23 mouse cellular contexts compared by ENCODE assay signal in the genomic region with DNA sequence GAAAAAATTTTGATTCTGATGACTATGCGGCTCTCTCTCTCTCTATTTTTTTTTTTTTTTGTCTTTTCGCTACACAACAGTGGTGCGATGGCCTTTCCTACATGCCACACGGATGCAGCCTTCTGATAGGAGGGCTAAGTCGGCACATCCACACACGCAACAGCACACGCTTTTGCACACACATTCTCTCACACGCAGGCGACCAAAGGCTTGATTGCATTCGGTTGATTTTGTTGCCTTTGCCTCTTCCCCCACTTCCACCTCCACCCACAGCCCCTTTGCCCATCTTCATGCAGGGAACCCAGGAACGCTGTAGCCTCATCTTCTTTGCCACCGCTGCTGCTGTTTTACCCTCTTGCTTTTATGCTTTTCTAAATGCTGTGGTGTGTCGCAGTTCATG. TPM values are rescaled to one million over a fixed set of nuclear protein-coding genes. Genes with fewer than 3 reads are reported as not detected.
DNase-seq lines count a peak whose midpoint lies in the region; ATAC-seq and TF ChIP-seq lines count a peak whose summit lies in the region.
"Had no signal": no experiment of that assay in that cellular context is flagged by ENCODE, and none has a peak within 500 bp of the region (broad histone marks: within the 10 kb centered on the region; RNA-seq: fewer than 3 reads in every experiment).

No protein-coding gene starts in this region.

- no peak for ATAC-seq in hindbrain, embryonic 12.5 days (ENCODE audit: low FRiP score)
- peak; percentile 44; the same call in 1 of the 2 replicates for ATAC-seq in midbrain, postnatal 0 days (ENCODE audit: low FRiP score)
- ATAC-seq: intestine, embryonic 16.5 days had no signal

- no peak for TF ChIP-seq CTCF in layer of hippocampus, adult 2 months (conservative IDR thresholded peaks at IDR 0.05)
- no peak for TF ChIP-seq CTCF in cortical plate, adult 2 months (IDR thresholded peaks at IDR 0.05; ENCODE audit: extremely low read depth, insufficient read depth, low read length)
- TF ChIP-seq CTCF in midbrain, postnatal 0 days (IDR thresholded peaks at IDR 0.05) = no peak
- TF ChIP-seq CTCF in thymus, adult 2 months (IDR thresholded peaks at IDR 0.05; ENCODE audit: borderline replicate concordance, control insufficient read depth, extremely low read depth, insufficient read depth, low read length, poor library complexity) = no peak

- no peaks in the 10 kb centered on the region for H3K36me3 ChIP-seq in hindbrain, embryonic 12.5 days
- H3K36me3 ChIP-seq in midbrain, postnatal 0 days (ENCODE audit: insufficient read depth, low read length) = no peaks in the 10 kb centered on the region
- no peaks in the 10 kb centered on the region for H3K36me3 ChIP-seq in thymus, adult 2 months (ENCODE audit: control insufficient read depth, insufficient read depth, low read length)
- H3K36me3 ChIP-seq: embryonic facial prominence, embryonic 15.5 days had no signal

- no peak overlapping the region for H3K4me3 ChIP-seq in layer of hippocampus, adult 2 months
- peak overlapping the region; percentile 40 for H3K4me3 ChIP-seq in cortical plate, adult 2 months (ENCODE audit: insufficient read depth, low read length)
- H3K4me3 ChIP-seq in hindbrain, embryonic 12.5 days = peak overlapping the region; percentile 43
- peak overlapping the region; percentile 52 for H3K4me3 ChIP-seq in midbrain, postnatal 0 days (ENCODE audit: low read depth, low read length)
- no peak overlapping the region for H3K4me3 ChIP-seq in thymus, adult 2 months (ENCODE audit: control insufficient read depth, insufficient read depth, low read length)
- H3K4me3 ChIP-seq: embryonic facial prominence, embryonic 15.5 days; myocyte had no signal

- peaks cover 3% of the 10 kb centered on the region; the same call in 1 of the 2 replicates for H3K4me1 ChIP-seq in cortical plate, adult 2 months (ENCODE audit: control insufficient read depth, insufficient read depth, low read length)
- peaks cover 6% of the 10 kb centered on the region for H3K4me1 ChIP-seq in hindbrain, embryonic 12.5 days
- H3K4me1 ChIP-seq in midbrain, postnatal 0 days (ENCODE audit: insufficient read depth, low read length) = no peaks in the 10 kb centered on the region; the same call in 1 of the 2 replicates
- H3K4me1 ChIP-seq in thymus, adult 2 months (replicated peaks; ENCODE audit: control insufficient read depth, insufficient read depth, low read length) = no peaks in the 10 kb centered on the region

- 89% methylated on average over 13 of the region's 13 CpGs for WGBS in hindbrain, embryonic 12.5 days
- WGBS in midbrain, postnatal 0 days = 66% methylated on average over 13 of the region's 13 CpGs
- WGBS in thymus, adult 2 months = 96% methylated on average over 13 of the region's 13 CpGs

- peak overlapping the region; percentile 43; the same call in 1 of the 2 replicates for H3K27ac ChIP-seq in layer of hippocampus, adult 2 months
- 0 out of 2 replicates have a peak overlapping the region, but pooled peaks have one; percentile 25 for H3K27ac ChIP-seq in cortical plate, adult 2 months (ENCODE audit: insufficient read depth, low read length)
- peak overlapping the region; percentile 74 for H3K27ac ChIP-seq in hindbrain, embryonic 12.5 days
- peak overlapping the region; percentile 80 for H3K27ac ChIP-seq in midbrain, postnatal 0 days (ENCODE audit: low read depth, low read length)
- H3K27ac ChIP-seq in thymus, adult 2 months (ENCODE audit: control insufficient read depth, insufficient read depth, low read length) = no peak overlapping the region
- H3K27ac ChIP-seq: embryonic facial prominence, embryonic 15.5 days; macrophage; stomach, postnatal 0 days had no signal

- peak overlapping the region; percentile 56 for H3K4me2 ChIP-seq in hindbrain, embryonic 12.5 days (replicated peaks)
- peak overlapping the region; percentile 45 for H3K4me2 ChIP-seq in midbrain, postnatal 0 days (ENCODE audit: low read depth, low read length, poor library complexity, severe bottlenecking)
- H3K4me2 ChIP-seq: embryonic facial prominence, embryonic 15.5 days; liver, embryonic 11.5 days; lung, embryonic 14.5 days had no signal

- no peaks in the 10 kb centered on the region for H3K27me3 ChIP-seq in hindbrain, embryonic 12.5 days
- no peaks in the 10 kb centered on the region for H3K27me3 ChIP-seq in midbrain, postnatal 0 days (ENCODE audit: insufficient read depth, low read length)
- H3K27me3 ChIP-seq in thymus, adult 2 months (ENCODE audit: control insufficient read depth, insufficient read depth, low read length) = no peaks in the 10 kb centered on the region
- H3K27me3 ChIP-seq: embryonic facial prominence, embryonic 15.5 days had no signal

- DNase-seq in layer of hippocampus, adult 2 months (ENCODE audit: low spot score in 2 of 2) = no peak
- no peak for DNase-seq in layer of hippocampus, adult 8-10 months (ENCODE audit: low spot score in 2 of 2)
- DNase-seq in midbrain, postnatal 0 days (ENCODE audit: low spot score) = peak; percentile 45
- no peak for DNase-seq in thymus, postnatal 25 days
- DNase-seq in thymus, adult 2 months = no peak
- no peak for DNase-seq in adrenal gland, postnatal 4 days (ENCODE audit: low spot score in 2 of 2)
- DNase-seq: cerebellum, adult 18-20 months; gastrocnemius, postnatal 14 days; heart, postnatal 14 days; kidney, postnatal 10 days; layer of hippocampus, adult 9-11 months; left cerebral cortex, postnatal 4 days; lung, embryonic 14.5 days; thymus, postnatal 4 days had no signal

- 0 out of 2 replicates have a peak, but pooled peaks have one; percentile 13 for TF ChIP-seq POLR2A in cortical plate, adult 2 months (IDR thresholded peaks at IDR 0.05; ENCODE audit: extremely low read depth, insufficient read depth, low read length)
- TF ChIP-seq POLR2A in thymus, adult 2 months (IDR thresholded peaks at IDR 0.05; ENCODE audit: control insufficient read depth, extremely low read depth, insufficient read depth, low read length, poor library complexity) = no peak

- no peaks in the 10 kb centered on the region for H3K9me3 ChIP-seq in hindbrain, embryonic 12.5 days (replicated peaks)
- no peaks in the 10 kb centered on the region for H3K9me3 ChIP-seq in midbrain, postnatal 0 days (ENCODE audit: low read length)
- H3K9me3 ChIP-seq: embryonic facial prominence, embryonic 15.5 days had no signal

- peak overlapping the region; percentile 50 for H3K9ac ChIP-seq in hindbrain, embryonic 12.5 days
- H3K9ac ChIP-seq in midbrain, postnatal 0 days (replicated peaks; ENCODE audit: low read length, poor library complexity, severe bottlenecking) = peak overlapping the region; percentile 55; the same call in 1 of the 2 replicates
- H3K9ac ChIP-seq: embryonic facial prominence, embryonic 15.5 days; lung, embryonic 14.5 days had no signal

RNA-seq across cellular contexts. Expression of gene Nrxn3, which starts 3.6 kb away (rescaled TPM):
- 100 to 1,000 TPM; 183 to 208 TPM for total RNA-seq in layer of hippocampus, adult 2 months (2021)
- 100 to 1,000 TPM; 173 to 206 (median 191) TPM for total RNA-seq in layer of hippocampus, adult 8-10 months (2022)
- polyA plus RNA-seq in cortical plate, adult 2 months (2012; rRNA removed) = 60.9 and 70.2 TPM in 2 replicates
- 53.1 and 57.7 TPM in 2 replicates for polyA plus RNA-seq in hindbrain, embryonic 12.5 days (2016; fragmentation: Nextera tagmentation; extraction: Ambion mirVana)
- 88.2 and 102 TPM in 2 replicates for total RNA-seq in midbrain, postnatal 0 days (2014; rRNA removed)
- 76.8 and 80.8 TPM in 2 replicates for polyA plus RNA-seq in midbrain, postnatal 0 days (2015; fragmentation: Nextera tagmentation; extraction: Ambion mirVana)
- 0.19 and 0.26 TPM in 2 replicates for polyA plus RNA-seq in thymus, adult 2 months (2012; rRNA removed)
- 1 to 10 TPM; 1.2 to 2.5 TPM for total RNA-seq in adrenal gland, postnatal 4 days (2021)
- polyA plus RNA-seq: macrophage; spleen, adult 2 months had no signal

Comparison
In these comparisons a context has a peak if more than half of its experiments do, and no peak if none do; other contexts are left out.
1. H3K4me3 ChIP-seq: peak in cortical plate, adult 2 months (single experiment), hindbrain, embryonic 12.5 days (single experiment) and midbrain, postnatal 0 days (single experiment); none in layer of hippocampus, adult 2 months (single experiment) and thymus, adult 2 months (single experiment).
2. RNA of gene Nrxn3, which starts 3.6 kb away (total RNA-seq): 183 to 208 TPM in layer of hippocampus, adult 2 months, 173 to 206 TPM in layer of hippocampus, adult 8-10 months and 88.2 to 102 TPM in midbrain, postnatal 0 days; 1.2 to 2.5 TPM in adrenal gland, postnatal 4 days; every median in the first group is over 10 times any median in the second.